Mouse (Mus musculus) hindbrain, embryonic 16.5 days (tissue): ENCODE measurements around the gene Pot1b. TPM values are rescaled to one million over a fixed set of nuclear protein-coding genes. Genes with fewer than 3 reads are reported as not detected.

Experiments used
- ATAC-seq: fragments of 200-750 bp; cut with Nextera tagmentation; 2 replicates; pipeline ENCODE4 v1.8.0; 2017; ENCODE audit warnings: moderate TSS enrichment, moderate library complexity
- H3K27ac ChIP-seq: fragments of 300-500 bp; sonication (generic); 2 replicates; pipeline ENCODE4 v1.5.1; 2014; ENCODE audit warnings: low read depth, mild to moderate bottlenecking, control low read depth, low read length, moderate library complexity
- H3K27me3 ChIP-seq: fragments of 300-500 bp; sonication (generic); replicated peaks from 2 replicates; pipeline ENCODE4 v1.6.1; 2014; ENCODE audit warnings: low read length; ENCODE audit not compliant: control insufficient read depth, insufficient read depth
- H3K36me3 ChIP-seq: fragments of 300-500 bp; sonication (generic); 2 replicates; pipeline ENCODE4 v1.6.1; 2014; ENCODE audit warnings: mild to moderate bottlenecking, low read length, moderate library complexity, mixed read lengths; ENCODE audit not compliant: control insufficient read depth, insufficient read depth
- H3K4me1 ChIP-seq: fragments of 300-500 bp; sonication (generic); 2 replicates; pipeline ENCODE4 v1.6.1; 2014; ENCODE audit warnings: low read depth, low read length; ENCODE audit not compliant: control insufficient read depth, insufficient read depth
- H3K4me2 ChIP-seq: fragments of 300-500 bp; sonication (generic); 2 replicates; pipeline ENCODE4 v1.6.1; 2014; ENCODE audit warnings: mild to moderate bottlenecking, low read length, control low read depth, moderate library complexity
- H3K4me3 ChIP-seq: fragments of 300-500 bp; sonication (generic); 2 replicates; pipeline ENCODE4 v1.5.1; 2014; ENCODE audit warnings: mild to moderate bottlenecking, low read length, control low read depth, moderate library complexity
- H3K9ac ChIP-seq: fragments of 300-500 bp; sonication (generic); 2 replicates; pipeline ENCODE4 v1.6.1; 2014; ENCODE audit warnings: low read depth, mild to moderate bottlenecking, control low read depth, low read length, moderate library complexity
- H3K9me3 ChIP-seq: fragments of 300-500 bp; sonication (generic); 2 replicates; pipeline ENCODE4 v1.6.1; 2014; ENCODE audit warnings: mild to moderate bottlenecking, low read length, moderate library complexity; ENCODE audit not compliant: control insufficient read depth
- WGBS: fragments of 180-500 bp; shearing (Covaris S2); extraction: QIAGEN DNeasy Blood & Tissue Kit; methylation state at CpG from one replicate; pipeline ENCODE4 v1.1.7; 2014; 5-methylcytosine and 5-hydroxymethylcytosine counted together
- polyA plus RNA-seq: library from polyadenylated mRNA; unstranded; fragments of >200 nt; fragmentation: Nextera tagmentation; extraction: Ambion mirVana; gene quantifications from 2 replicates; pipeline ENCODE4 v1.2.1, GENCODE M21; 2015

Pot1b gene
- polyA plus RNA-seq, 1 experiment from 2014 or later: 5.8 TPM

DNA sequence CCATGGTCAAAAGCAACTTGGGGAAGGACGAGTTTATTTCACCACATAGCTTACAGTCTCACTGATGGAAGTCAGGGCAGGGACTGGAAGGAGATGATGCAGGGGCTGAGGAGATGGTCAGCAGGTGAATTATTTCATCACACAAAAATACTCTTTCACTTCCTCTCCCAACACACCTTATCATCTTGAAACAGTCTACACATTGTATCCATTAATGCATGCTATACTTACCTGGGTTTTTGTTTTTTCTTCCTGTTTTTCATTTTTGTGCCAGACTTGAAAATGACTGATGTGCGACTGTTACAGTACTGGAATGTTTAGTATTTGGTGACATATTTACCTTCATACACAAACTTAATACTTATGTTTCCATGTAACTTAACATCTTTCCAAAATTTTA, 13.0 kb downstream of the Pot1b start:
- no peak for ATAC-seq

GRCm38 (mm10) chr17:55661099-55661498, 51.3 kb downstream of the Pot1b start:
- Histone ChIP-seq H3K4me3 (no peak overlapping the region), H3K36me3 (peaks cover 7% of the 10 kb centered on the region; the same call in 1 of the 2 replicates), H3K9ac (no peak overlapping the region), H3K27me3 (no peaks in the 10 kb centered on the region), H3K27ac (no peak overlapping the region), H3K9me3 (no peaks in the 10 kb centered on the region), H3K4me1 (no peaks in the 10 kb centered on the region), H3K4me2 (no peak overlapping the region)
- no peak for ATAC-seq
- 93% methylated on average over 2 of the region's 2 CpGs for WGBS

More for the DNA sequence above, 13.0 kb downstream of the Pot1b start:
- Histone ChIP-seq H3K9me3 (no peaks in the 10 kb centered on the region), H3K27ac (no peak overlapping the region), H3K27me3 (no peaks in the 10 kb centered on the region), H3K36me3 (0 out of 2 replicates have a peak, but pooled peaks cover 6% of the 10 kb centered on the region), H3K9ac (no peak overlapping the region), H3K4me3 (no peak overlapping the region), H3K4me2 (no peak overlapping the region), H3K4me1 (no peaks in the 10 kb centered on the region)
- 94% methylated on average over 2 of the region's 2 CpGs for WGBS

DNA sequence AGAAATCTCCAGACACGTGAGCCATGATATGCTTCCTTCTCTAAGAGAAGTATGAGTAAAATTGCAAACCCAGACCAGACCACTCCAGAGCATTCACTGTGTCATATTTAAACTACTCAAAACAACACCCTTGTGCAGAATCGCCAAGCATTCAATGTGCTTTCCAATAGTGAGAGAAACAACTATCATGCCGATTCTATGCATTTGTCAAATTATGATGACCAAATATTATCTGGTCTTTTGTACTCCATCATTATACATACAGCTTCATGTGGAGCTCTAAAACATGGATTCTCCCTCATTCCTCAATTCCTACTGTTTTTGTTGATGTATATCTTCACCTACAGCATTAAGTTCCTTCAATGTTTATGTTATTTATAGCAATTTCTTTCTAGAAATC, 87.3 kb downstream of the Pot1b start, which contains the start of gene Vmn2r118:
TSS of gene Vmn2r118 (minus strand) at position 101 of the 400 bp plus-strand sequence.
- Histone ChIP-seq H3K27ac (no peak within 1 kb of the TSS), H3K4me3 (no peak within 1 kb of the TSS), H3K4me2 (no peak within 1 kb of the TSS), H3K4me1 (no peaks in the 10 kb centered on the region), H3K9me3 (no peaks in the 10 kb centered on the region), H3K9ac (no peak within 1 kb of the TSS), H3K27me3 (no peaks in the 10 kb centered on the region), H3K36me3 (no peaks in the 10 kb centered on the region)
- 90% methylated on average over 3 of the region's 3 CpGs for WGBS
- ATAC-seq: no peak

Other genes starting within 250 kb of the Pot1b start
- not detected in 2 replicates for gene Vmn2r118, start 87.4 kb downstream of the Pot1b start, polyA plus RNA-seq
- gene Adgre4, start 37.4 kb upstream of the Pot1b start, polyA plus RNA-seq: 0.09 and 0.15 TPM in 2 replicates
- gene Zfp119a, start 166.3 kb upstream of the Pot1b start, polyA plus RNA-seq: 10.5 and 12.1 TPM in 2 replicates
- gene Zfp959, start 179.5 kb upstream of the Pot1b start, polyA plus RNA-seq: 12.7 and 14.7 TPM in 2 replicates
- gene Zfp119b, start 236.9 kb upstream of the Pot1b start, polyA plus RNA-seq: 6.9 and 8.7 TPM in 2 replicates
- 6.3 and 7.2 TPM in 2 replicates for gene Ebi3, start 240.0 kb upstream of the Pot1b start, polyA plus RNA-seq
- 20.5 and 23.2 TPM in 2 replicates for gene Yju2, start 246.5 kb upstream of the Pot1b start, polyA plus RNA-seq